Mouse (Mus musculus): ENCODE results near the gene Zbtb20. TPM values are rescaled to one million over a fixed set of nuclear protein-coding genes. Genes with fewer than 3 reads are reported as not detected.

Gene Zbtb20
- polyA plus RNA-seq, 2 experiments, result 0.40 to 2.2 TPM

GRCm38 (mm10) chr16:43650355-43651080, 774.8 kb downstream of the Zbtb20 start:
- TF ChIP-seq EP300 (IDR thresholded peaks at IDR 0.05; ENCODE audit: low read depth), result no peak
- 71% methylated on average over 2 of the region's 3 CpGs for WGBS (ENCODE audit: insufficient replicate concordance)
- H3K4me3 ChIP-seq (ENCODE audit: insufficient read depth in 1 of 2, low read depth in 2 of 2, low read length in 2 of 2), result no peak overlapping the region
- H3K4me1 ChIP-seq (replicated peaks; ENCODE audit: control insufficient read depth in 2 of 2, insufficient read depth in 2 of 2, low read length in 1 of 2), result no peaks in the 10 kb centered on the region
- no peak overlapping the region for H3K9ac ChIP-seq (replicated peaks)
- no peaks in the 10 kb centered on the region for H3K27me3 ChIP-seq (ENCODE audit: control insufficient read depth, insufficient read depth, low read length)
- DNase-seq (ENCODE audit: low read depth in 3 of 3, low spot score in 3 of 3) (no peak), ATAC-seq (ENCODE audit: insufficient read depth) (no peak)
- H3K4me2 ChIP-seq (ENCODE audit: low read depth), result no peak overlapping the region
- no peaks in the 10 kb centered on the region for H3K9me3 ChIP-seq (ENCODE audit: control insufficient read depth, low read length)
- H3K36me3 ChIP-seq (replicated peaks; ENCODE audit: control insufficient read depth, insufficient read depth, low read depth), result no peaks in the 10 kb centered on the region
- H3K27ac ChIP-seq, result no peak overlapping the region

- Histone ChIP-seq H3K9ac (replicated peaks) (no peak overlapping the region), H3K36me3 (replicated peaks; ENCODE audit: control insufficient read depth, insufficient read depth, low read depth) (no peaks in the 10 kb centered on the region), H3K4me2 (ENCODE audit: low read depth) (no peak overlapping the region), H3K9me3 (ENCODE audit: control insufficient read depth, low read length) (no peaks in the 10 kb centered on the region), H3K27me3 (ENCODE audit: control insufficient read depth, insufficient read depth, low read length) (no peaks in the 10 kb centered on the region), H3K27ac (no peak overlapping the region), H3K4me3 (ENCODE audit: insufficient read depth in 1 of 2, low read depth in 2 of 2, low read length in 2 of 2) (no peak overlapping the region), H3K4me1 (replicated peaks; ENCODE audit: control insufficient read depth in 2 of 2, insufficient read depth in 2 of 2, low read length in 1 of 2) (no peaks in the 10 kb centered on the region)
- TF ChIP-seq EP300 (IDR thresholded peaks at IDR 0.05; ENCODE audit: low read depth), result no peak
- TF ChIP-seq CTCF (IDR thresholded peaks at IDR 0.05; ENCODE audit: low read depth), result no peak
- ATAC-seq (ENCODE audit: insufficient read depth) (no peak), DNase-seq (ENCODE audit: low read depth in 3 of 3, low spot score in 3 of 3) (no peak)
- 57% methylated on average over 2 of the region's 2 CpGs for WGBS (ENCODE audit: insufficient replicate concordance)
Observed at GRCm38 (mm10) chr16:43653288-43653687, 777.6 kb downstream of the Zbtb20 start.

- Histone ChIP-seq H3K9me3 (ENCODE audit: control insufficient read depth, low read length) (no peaks in the 10 kb centered on the region), H3K36me3 (replicated peaks; ENCODE audit: control insufficient read depth, insufficient read depth, low read depth) (no peaks in the 10 kb centered on the region), H3K27ac (no peak overlapping the region), H3K9ac (replicated peaks) (no peak overlapping the region), H3K4me3 (ENCODE audit: insufficient read depth in 1 of 2, low read depth in 2 of 2, low read length in 2 of 2) (no peak overlapping the region), H3K4me1 (replicated peaks; ENCODE audit: control insufficient read depth in 2 of 2, insufficient read depth in 2 of 2, low read length in 1 of 2) (no peaks in the 10 kb centered on the region), H3K4me2 (ENCODE audit: low read depth) (no peak overlapping the region), H3K27me3 (ENCODE audit: control insufficient read depth, insufficient read depth, low read length) (no peaks in the 10 kb centered on the region)
- ATAC-seq (ENCODE audit: insufficient read depth) (no peak), DNase-seq (ENCODE audit: low read depth in 3 of 3, low spot score in 3 of 3) (no peak)
- TF ChIP-seq CTCF (IDR thresholded peaks at IDR 0.05; ENCODE audit: low read depth) (no peak), EP300 (IDR thresholded peaks at IDR 0.05; ENCODE audit: low read depth) (no peak)
- WGBS (ENCODE audit: insufficient replicate concordance), result 41% methylated on average over 3 of the region's 3 CpGs
Observed at GRCm38 (mm10) chr16:43654269-43654668, 778.6 kb downstream of the Zbtb20 start.

DNA sequence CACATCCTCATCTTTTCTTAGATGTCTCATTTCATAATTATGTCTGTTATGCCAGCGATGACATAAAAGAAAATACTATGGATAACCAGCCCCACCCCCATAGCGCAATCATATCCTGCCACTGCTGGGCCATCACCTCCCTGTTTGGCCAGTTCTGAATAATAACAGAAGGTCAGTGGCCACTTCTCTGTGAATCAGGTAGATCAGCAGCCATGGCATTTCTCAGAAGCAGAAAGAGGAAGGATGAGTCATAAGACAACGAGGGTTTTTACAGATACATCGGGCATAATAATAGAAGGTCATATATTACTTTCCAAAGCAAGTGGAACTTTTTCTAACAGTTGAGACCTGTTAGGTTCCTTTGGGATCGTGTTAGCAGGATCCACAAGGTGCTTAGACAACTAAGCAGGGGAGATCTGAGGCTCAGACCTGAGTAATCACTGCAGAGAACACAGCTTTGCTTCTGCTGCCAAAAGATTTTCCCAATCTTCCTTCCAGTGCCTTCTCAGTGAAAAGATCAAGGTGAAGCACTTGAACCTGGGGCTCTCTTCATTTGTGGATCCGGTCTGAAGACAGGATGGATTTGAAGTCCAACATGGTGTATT, 779.6 kb downstream of the Zbtb20 start:
- H3K27me3 ChIP-seq (ENCODE audit: control insufficient read depth, insufficient read depth, low read length), result no peaks in the 10 kb centered on the region
- TF ChIP-seq EP300 (IDR thresholded peaks at IDR 0.05; ENCODE audit: low read depth), result no peak
- H3K4me3 ChIP-seq (ENCODE audit: insufficient read depth in 1 of 2, low read depth in 2 of 2, low read length in 2 of 2), result no peak overlapping the region
- no peak for DNase-seq (ENCODE audit: low read depth in 3 of 3, low spot score in 3 of 3)
- no peak overlapping the region for H3K4me2 ChIP-seq (ENCODE audit: low read depth)
- no peaks in the 10 kb centered on the region for H3K36me3 ChIP-seq (replicated peaks; ENCODE audit: control insufficient read depth, insufficient read depth, low read depth)
- no peaks in the 10 kb centered on the region for H3K9me3 ChIP-seq (ENCODE audit: control insufficient read depth, low read length)
- no peak for ATAC-seq (ENCODE audit: insufficient read depth)
- 45% methylated on average over 6 of the region's 6 CpGs for WGBS (ENCODE audit: insufficient replicate concordance)
- no peak overlapping the region for H3K27ac ChIP-seq
- H3K4me1 ChIP-seq (replicated peaks; ENCODE audit: control insufficient read depth in 2 of 2, insufficient read depth in 2 of 2, low read length in 1 of 2), result no peaks in the 10 kb centered on the region
- H3K9ac ChIP-seq (replicated peaks), result no peak overlapping the region

- Histone ChIP-seq H3K9me3 (ENCODE audit: control insufficient read depth, low read length) (no peaks in the 10 kb centered on the region), H3K4me3 (ENCODE audit: insufficient read depth in 1 of 2, low read depth in 2 of 2, low read length in 2 of 2) (no peak overlapping the region), H3K27me3 (ENCODE audit: control insufficient read depth, insufficient read depth, low read length) (no peaks in the 10 kb centered on the region), H3K9ac (replicated peaks) (no peak overlapping the region), H3K27ac (no peak overlapping the region), H3K4me2 (ENCODE audit: low read depth) (no peak overlapping the region), H3K4me1 (replicated peaks; ENCODE audit: control insufficient read depth in 2 of 2, insufficient read depth in 2 of 2, low read length in 1 of 2) (no peaks in the 10 kb centered on the region), H3K36me3 (replicated peaks; ENCODE audit: control insufficient read depth, insufficient read depth, low read depth) (no peaks in the 10 kb centered on the region)
- DNase-seq (ENCODE audit: low read depth in 3 of 3, low spot score in 3 of 3) (no peak), ATAC-seq (ENCODE audit: insufficient read depth) (no peak)
- 67% methylated on average over 5 of the region's 5 CpGs for WGBS (ENCODE audit: insufficient replicate concordance)
- TF ChIP-seq EP300 (IDR thresholded peaks at IDR 0.05; ENCODE audit: low read depth) (no peak), CTCF (IDR thresholded peaks at IDR 0.05; ENCODE audit: low read depth) (no peak)
Observed at GRCm38 (mm10) chr16:43661576-43661975, 785.9 kb downstream of the Zbtb20 start.

All from liver, embryonic 14.5 days (tissue).